Mouse (Mus musculus) liver, postnatal 0 days (tissue): ENCODE results near the gene Mms19.

Experiments
- CTCF ChIP-seq: sonication (generic); IDR thresholded peaks from 2 replicates; pipeline ENCODE4 v1.5.1; 2016; ENCODE audit warnings: antibody characterized with exemption, low read depth
- EP300 ChIP-seq: IDR thresholded peaks from 2 replicates; pipeline ENCODE4 v1.6.1; 2016; ENCODE audit warnings: antibody characterized with exemption, low read depth, mild to moderate bottlenecking

- peak; percentile 64 for TF ChIP-seq CTCF
- no peak for TF ChIP-seq EP300
Observed at GRCm38 (mm10) chr19:41952287-41952686, 28.7 kb downstream of the Mms19 start.
